Mouse (Mus musculus): ENCODE measurements around the gene Gldc.

The Gldc gene

GRCm38 (mm10) chr19:30157031-30157687, 18.1 kb downstream of the Gldc start:
- no peak for DNase-seq

- no peak for DNase-seq
These were observed 21.5 kb downstream of the Gldc start for GRCm38 (mm10) chr19:30153729-30154128.

GRCm38 (mm10) chr19:30151290-30151689, 23.9 kb downstream of the Gldc start:
- no peak for DNase-seq

- DNase-seq: no peak
These were observed 25.9 kb downstream of the Gldc start for GRCm38 (mm10) chr19:30149238-30149805.

GRCm38 (mm10) chr19:30147306-30147705, 27.9 kb downstream of the Gldc start:
- no peak for DNase-seq

GRCm38 (mm10) chr19:30146761-30147160, 28.5 kb downstream of the Gldc start:
- no peak for DNase-seq

- DNase-seq: no peak
These were observed 30.1 kb downstream of the Gldc start for GRCm38 (mm10) chr19:30145106-30145505.

GRCm38 (mm10) chr19:30136308-30136707, 38.9 kb downstream of the Gldc start:
- DNase-seq: no peak

GRCm38 (mm10) chr19:30128177-30128576, 47.1 kb downstream of the Gldc start:
- no peak for DNase-seq

GRCm38 (mm10) chr19:30125670-30126059, 49.6 kb downstream of the Gldc start:
- no peak for DNase-seq

- no peak for DNase-seq
These were observed 50.1 kb downstream of the Gldc start for GRCm38 (mm10) chr19:30124999-30125669.

- no peak for DNase-seq
These were observed 56.6 kb downstream of the Gldc start for GRCm38 (mm10) chr19:30118344-30119312.

GRCm38 (mm10) chr19:30117775-30118174, 57.5 kb downstream of the Gldc start:
- no peak for DNase-seq

- DNase-seq: no peak
These were observed 58.0 kb downstream of the Gldc start for GRCm38 (mm10) chr19:30117241-30117640.

- no peak for DNase-seq
These were observed 59.6 kb downstream of the Gldc start for GRCm38 (mm10) chr19:30115606-30116005.

GRCm38 (mm10) chr19:30114919-30115441, 60.2 kb downstream of the Gldc start:
- DNase-seq: no peak

GRCm38 (mm10) chr19:30112961-30113688, 62.1 kb downstream of the Gldc start:
- DNase-seq: no peak

- no peak for DNase-seq
These were observed 63.8 kb downstream of the Gldc start for GRCm38 (mm10) chr19:30111421-30111820.

- no peak for DNase-seq
These were observed 66.1 kb downstream of the Gldc start for GRCm38 (mm10) chr19:30109122-30109521.

- DNase-seq: no peak
These were observed 66.6 kb downstream of the Gldc start for GRCm38 (mm10) chr19:30108616-30109015.

- DNase-seq: no peak
These were observed 67.9 kb downstream of the Gldc start for GRCm38 (mm10) chr19:30107221-30107845.

Data from cerebellum, adult 8-10 months (tissue).